Mouse (Mus musculus) hindbrain, embryonic 14.5 days (tissue): ENCODE results near the gene Olfr961. TPM values are rescaled to one million over a fixed set of nuclear protein-coding genes. Genes with fewer than 3 reads are reported as not detected.

Experiments used
- ATAC-seq: fragments of 200-750 bp; cut with Nextera tagmentation; 2 replicates; pipeline ENCODE4 v1.8.0; 2017; ENCODE audit warnings: moderate number of reproducible peaks, mild to moderate bottlenecking, moderate TSS enrichment, moderate library complexity; ENCODE audit not compliant: low FRiP score
- DNase-seq: peaks from one replicate; pipeline ENCODE4 v3.0.0-alpha.2; 2015; ENCODE audit warnings: low spot score
- H3K27ac ChIP-seq: fragments of 300-500 bp; sonication (generic); 2 replicates; pipeline ENCODE4 v1.5.1; 2014; ENCODE audit warnings: mild to moderate bottlenecking, moderate library complexity
- H3K27me3 ChIP-seq: fragments of 300-500 bp; sonication (generic); 2 replicates; pipeline ENCODE4 v1.6.1; 2014; ENCODE audit warnings: mild to moderate bottlenecking, low read length, mixed read lengths; ENCODE audit not compliant: control insufficient read depth, insufficient read depth
- H3K36me3 ChIP-seq: fragments of 300-500 bp; sonication (generic); replicated peaks from 2 replicates; pipeline ENCODE4 v1.6.1; 2014; ENCODE audit not compliant: control insufficient read depth, insufficient read depth
- H3K4me1 ChIP-seq: fragments of 300-500 bp; sonication (generic); replicated peaks from 2 replicates; pipeline ENCODE4 v1.6.1; 2014; ENCODE audit warnings: antibody characterized with exemption, low read length, mixed read lengths; ENCODE audit not compliant: control insufficient read depth, insufficient read depth
- H3K4me2 ChIP-seq: fragments of 300-500 bp; sonication (generic); replicated peaks from 2 replicates; pipeline ENCODE4 v1.6.1; 2014; ENCODE audit warnings: mild to moderate bottlenecking, moderate library complexity
- H3K4me3 ChIP-seq: fragments of 300-500 bp; sonication (generic); replicated peaks from 2 replicates; pipeline ENCODE4 v1.5.1; 2014; ENCODE audit warnings: mild to moderate bottlenecking, low read length
- H3K9ac ChIP-seq: fragments of 300-500 bp; sonication (generic); 2 replicates; pipeline ENCODE4 v1.6.1; 2014
- H3K9me3 ChIP-seq: fragments of 300-500 bp; sonication (generic); 2 replicates; pipeline ENCODE4 v1.6.1; 2016; ENCODE audit warnings: low read length; ENCODE audit not compliant: control insufficient read depth
- WGBS: fragments of 180-500 bp; shearing (Covaris S2); extraction: QIAGEN DNeasy Blood & Tissue Kit; methylation state at CpG from one replicate; pipeline ENCODE4 v1.1.7; 2014; 5-methylcytosine and 5-hydroxymethylcytosine counted together
- polyA plus RNA-seq: library from polyadenylated mRNA; unstranded; fragments of >200 nt; fragmentation: Nextera tagmentation; extraction: Ambion mirVana; gene quantifications from 2 replicates; pipeline ENCODE4 v1.2.1, GENCODE M21; 2014

The Olfr961 gene
- polyA plus RNA-seq, result not detected in 2 replicates

DNA sequence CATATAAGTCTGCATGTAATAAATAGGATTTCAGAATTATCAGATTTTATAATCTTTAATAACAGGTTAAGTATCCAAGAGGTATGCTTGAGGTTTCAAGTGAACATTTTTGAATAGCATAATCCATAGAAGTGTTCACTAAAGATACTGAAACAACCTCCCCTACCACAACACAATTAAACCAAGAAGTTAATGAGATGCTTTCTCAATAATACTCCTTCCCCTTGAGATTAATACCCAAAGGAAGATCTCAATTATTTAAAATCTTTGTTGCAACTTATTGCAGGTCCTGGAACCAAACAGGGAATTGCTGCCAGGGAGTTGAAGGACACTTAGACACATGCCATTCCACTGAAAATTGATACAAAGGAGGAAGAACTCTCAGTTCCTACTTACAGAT lies at the start of gene Olfr961:
Olfr961 (plus strand) TSS at position 301 of the 400 bp plus-strand sequence.
- Histone ChIP-seq H3K27ac (no peak within 1 kb of the TSS), H3K4me1 (no peaks in the 10 kb centered on the region), H3K36me3 (no peaks in the 10 kb centered on the region), H3K9me3 (no peaks in the 10 kb centered on the region), H3K27me3 (no peaks in the 10 kb centered on the region), H3K4me2 (no peak within 1 kb of the TSS), H3K4me3 (no peak within 1 kb of the TSS), H3K9ac (no peak within 1 kb of the TSS)
- ATAC-seq (no peak), DNase-seq (no peak)

DNA sequence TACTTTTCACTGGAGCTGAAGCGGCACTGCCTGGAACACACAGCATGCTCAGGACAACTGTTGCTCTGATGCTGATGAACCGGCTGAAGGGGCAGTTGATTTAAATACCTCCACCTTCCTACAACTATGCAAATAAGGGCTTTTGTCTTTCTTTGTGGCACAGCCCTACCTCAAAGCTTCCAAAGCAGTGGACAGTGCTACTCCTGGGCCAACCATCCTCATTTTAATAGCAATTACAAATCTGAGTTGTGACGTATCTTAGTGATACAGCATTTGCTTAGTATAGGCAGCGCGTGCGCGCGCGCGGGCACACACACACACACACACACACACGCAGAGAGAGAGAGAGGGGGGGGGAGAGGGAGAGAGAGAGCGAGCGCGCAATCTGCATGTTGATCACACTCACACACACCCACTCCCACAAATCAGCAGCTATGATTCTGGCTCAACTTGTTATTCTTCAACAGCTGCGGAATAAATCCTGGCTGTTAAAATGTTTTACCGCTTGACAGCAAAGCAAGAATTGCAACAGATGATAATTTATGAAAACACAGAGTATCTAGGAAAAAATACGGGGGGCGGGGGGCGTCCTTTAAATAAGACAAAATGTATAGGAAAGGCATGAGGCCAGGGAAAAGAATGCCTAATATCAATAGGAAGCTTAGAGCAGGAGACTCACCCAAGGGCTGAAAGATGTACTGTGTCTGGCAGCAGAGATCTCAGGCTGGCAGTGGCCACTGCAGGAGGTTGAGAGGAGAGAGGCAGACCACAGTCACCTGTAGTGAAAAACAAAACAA lies 42.2 kb upstream of the Olfr961 start:
- peak; percentile 94 for ATAC-seq
- under 1% methylated on average over 19 of the region's 19 CpGs for WGBS
- Histone ChIP-seq H3K9me3 (no peaks in the 10 kb centered on the region), H3K4me3 (peak overlapping the region; percentile 36), H3K4me1 (peaks cover 5% of the 10 kb centered on the region), H3K4me2 (peak overlapping the region; percentile 87), H3K9ac (peak overlapping the region; percentile 54), H3K27ac (peak overlapping the region; percentile 47), H3K27me3 (0 out of 2 replicates have a peak, but pooled peaks cover 6% of the 10 kb centered on the region), H3K36me3 (peaks cover 2% of the 10 kb centered on the region; the same call in 1 of the 2 replicates)
- peak; percentile 76 for DNase-seq

DNA sequence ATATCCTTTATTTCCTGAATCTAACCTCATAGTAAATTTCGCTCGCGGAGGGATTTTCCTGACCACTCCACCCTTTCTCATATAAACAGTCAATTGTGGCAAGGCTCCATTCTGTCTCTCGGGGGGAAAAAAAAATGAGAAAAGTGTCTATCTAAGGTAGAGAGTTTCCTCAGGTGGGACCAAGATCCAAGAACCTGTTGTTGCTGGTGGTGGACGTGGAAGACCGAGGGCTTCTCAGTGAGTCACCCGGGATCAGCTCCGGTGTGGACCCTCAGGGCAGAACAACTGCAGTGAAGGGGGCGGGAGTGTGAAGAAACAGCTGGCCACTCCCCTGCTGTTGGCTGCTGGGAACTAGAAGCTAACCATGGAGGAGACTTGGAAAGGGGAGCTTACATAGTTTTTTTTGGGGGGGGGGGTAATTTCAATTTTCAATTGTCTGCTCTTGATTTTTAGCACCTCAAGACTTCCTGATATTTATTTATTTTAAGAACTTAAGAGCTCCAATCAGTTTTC lies 41.5 kb upstream of the Olfr961 start:
- peaks cover 5% of the 10 kb centered on the region for H3K4me1 ChIP-seq
- under 1% methylated on average over 9 of the region's 9 CpGs for WGBS
- H3K27me3 ChIP-seq, result 0 out of 2 replicates have a peak, but pooled peaks cover 6% of the 10 kb centered on the region
- peak overlapping the region; percentile 36 for H3K4me3 ChIP-seq
- H3K27ac ChIP-seq, result peak overlapping the region; percentile 47; the same call in 1 of the 2 replicates
- ATAC-seq (peak; percentile 51; the same call in 1 of the 2 replicates), DNase-seq (peak; percentile 42)
- no peaks in the 10 kb centered on the region for H3K9me3 ChIP-seq
- peak overlapping the region; percentile 54 for H3K9ac ChIP-seq
- peak overlapping the region; percentile 87 for H3K4me2 ChIP-seq
- no peaks in the 10 kb centered on the region; the same call in 1 of the 2 replicates for H3K36me3 ChIP-seq

- H3K36me3 ChIP-seq, result no peaks in the 10 kb centered on the region
- peak within 1 kb of the TSS; percentile 47; the same call in 1 of the 2 replicates for H3K27ac ChIP-seq
- peak; percentile 40 for DNase-seq
- no peaks in the 10 kb centered on the region for H3K9me3 ChIP-seq
- peak within 1 kb of the TSS; percentile 56 for H3K9ac ChIP-seq
- H3K4me2 ChIP-seq, result peak within 1 kb of the TSS; percentile 87
- H3K4me1 ChIP-seq, result peaks cover 5% of the 10 kb centered on the region
- ATAC-seq, result peak; percentile 39; the same call in 1 of the 2 replicates
- 0 out of 2 replicates have a peak, but pooled peaks cover 6% of the 10 kb centered on the region for H3K27me3 ChIP-seq
- WGBS, result 0% methylated on average over 8 of the region's 8 CpGs
- H3K4me3 ChIP-seq, result peak within 1 kb of the TSS; percentile 36
Observed at GRCm38 (mm10) chr9:39603999-39604453, 40.9 kb upstream of the Olfr961 start, which contains the start of gene AW551984. AW551984 (minus strand) TSS chr9:39604403.

DNA sequence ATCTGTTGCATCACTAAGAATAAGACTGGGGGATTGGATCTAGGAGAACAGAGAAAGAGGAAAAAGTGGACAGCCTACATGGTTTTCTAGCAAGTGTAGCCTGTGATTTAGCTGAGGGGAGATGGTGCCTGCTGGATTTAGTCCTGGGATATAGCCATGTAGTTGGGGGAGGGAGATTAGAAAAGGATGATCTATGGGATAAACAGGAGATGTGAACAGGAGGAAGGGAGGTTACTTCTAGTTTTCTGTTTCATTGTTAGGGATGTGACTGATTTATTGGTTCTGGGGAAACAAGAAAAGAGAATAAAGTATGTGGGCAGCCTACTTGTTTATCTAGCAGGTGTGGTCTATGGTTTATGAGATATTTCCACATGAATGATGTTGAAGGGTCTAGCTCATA lies 36.4 kb upstream of the Olfr961 start:
- no peak overlapping the region for H3K27ac ChIP-seq
- H3K9me3 ChIP-seq, result no peaks in the 10 kb centered on the region
- ATAC-seq, result no peak
- H3K4me2 ChIP-seq, result no peak overlapping the region
- DNase-seq, result no peak
- no peak overlapping the region for H3K4me3 ChIP-seq
- 0 out of 2 replicates have a peak, but pooled peaks cover 6% of the 10 kb centered on the region for H3K27me3 ChIP-seq
- H3K36me3 ChIP-seq, result no peaks in the 10 kb centered on the region
- no peak overlapping the region for H3K9ac ChIP-seq
- peaks cover 5% of the 10 kb centered on the region for H3K4me1 ChIP-seq

- 72% methylated on average over 3 of the region's 3 CpGs for WGBS
- DNase-seq (no peak), ATAC-seq (no peak)
- no peaks in the 10 kb centered on the region for H3K9me3 ChIP-seq
- H3K4me1 ChIP-seq, result no peaks in the 10 kb centered on the region
- no peak within 1 kb of the TSS for H3K27ac ChIP-seq
- H3K4me2 ChIP-seq, result no peak within 1 kb of the TSS
- H3K9ac ChIP-seq, result no peak within 1 kb of the TSS
- H3K36me3 ChIP-seq, result no peaks in the 10 kb centered on the region
- no peak within 1 kb of the TSS for H3K4me3 ChIP-seq
- H3K27me3 ChIP-seq, result 0 out of 2 replicates have a peak, but pooled peaks cover 6% of the 10 kb centered on the region
Observed at GRCm38 (mm10) chr9:39610355-39610754, 34.5 kb upstream of the Olfr961 start, which contains the start of gene Olfr148. Olfr148 (plus strand) TSS chr9:39610655.

GRCm38 (mm10) chr9:39611953-39612352 lies 32.9 kb upstream of the Olfr961 start:
- Histone ChIP-seq H3K9me3 (no peaks in the 10 kb centered on the region), H3K27ac (no peak overlapping the region), H3K9ac (no peak overlapping the region), H3K4me1 (no peaks in the 10 kb centered on the region), H3K36me3 (no peaks in the 10 kb centered on the region), H3K4me2 (no peak overlapping the region), H3K4me3 (no peak overlapping the region), H3K27me3 (no peaks in the 10 kb centered on the region)
- DNase-seq, result peak; percentile 74
- no peak for ATAC-seq
- 67% methylated on average over 1 of the region's 1 CpGs for WGBS

DNA sequence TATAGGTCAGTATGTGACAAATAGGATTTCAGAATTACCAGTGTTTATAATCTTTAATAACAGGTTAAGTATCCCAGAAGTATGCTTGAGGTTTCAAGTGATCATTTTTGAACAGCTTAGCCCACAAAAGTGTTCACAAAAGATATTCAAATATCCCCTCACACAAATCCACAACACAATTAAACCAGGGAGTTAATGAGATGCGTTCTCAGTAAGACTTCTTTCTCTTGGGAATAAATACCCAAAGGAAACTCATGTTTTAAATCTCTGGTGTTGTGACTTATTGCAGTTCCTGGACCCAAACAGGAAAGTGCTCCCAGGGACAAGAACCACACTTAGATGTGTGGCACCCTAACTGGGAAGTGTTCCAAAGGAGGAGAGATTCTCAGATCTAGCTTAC lies 23.8 kb upstream of the Olfr961 start, which contains the start of gene Olfr960:
Olfr960 (plus strand) TSS at position 301 of the 400 bp plus-strand sequence.
- no peak within 1 kb of the TSS for H3K4me3 ChIP-seq
- H3K9ac ChIP-seq, result no peak within 1 kb of the TSS
- H3K4me2 ChIP-seq, result no peak within 1 kb of the TSS
- ATAC-seq (no peak), DNase-seq (no peak)
- no peaks in the 10 kb centered on the region for H3K27me3 ChIP-seq
- H3K36me3 ChIP-seq, result no peaks in the 10 kb centered on the region
- no peaks in the 10 kb centered on the region for H3K9me3 ChIP-seq
- H3K4me1 ChIP-seq, result no peaks in the 10 kb centered on the region
- H3K27ac ChIP-seq, result no peak within 1 kb of the TSS
- WGBS, result 78% methylated on average over 1 of the region's 1 CpGs

- H3K36me3 ChIP-seq, result no peaks in the 10 kb centered on the region
- WGBS, result 92% methylated on average over 3 of the region's 3 CpGs
- H3K27me3 ChIP-seq, result no peaks in the 10 kb centered on the region
Observed at GRCm38 (mm10) chr9:39623783-39624182, 21.1 kb upstream of the Olfr961 start.

More at GRCm38 (mm10) chr9:39623783-39624182, 21.1 kb upstream of the Olfr961 start:
- no peak for ATAC-seq
- Histone ChIP-seq H3K9me3 (no peaks in the 10 kb centered on the region), H3K4me1 (no peaks in the 10 kb centered on the region), H3K4me2 (no peak overlapping the region), H3K27ac (no peak overlapping the region), H3K9ac (no peak overlapping the region), H3K4me3 (no peak overlapping the region)
- no peak for DNase-seq
